Mouse (Mus musculus): ENCODE measurements around the gene Fosl1. TPM values are rescaled to one million over a fixed set of nuclear protein-coding genes. Genes with fewer than 3 reads are reported as not detected.

The Fosl1 gene
- polyA plus RNA-seq, 1 experiment from 2014 or later = not detected

- no peak overlapping the region for H3K4me2 ChIP-seq (replicated peaks)
- no peak overlapping the region for H3K9ac ChIP-seq
- H3K27ac ChIP-seq = no peak overlapping the region
- no peak overlapping the region for H3K4me3 ChIP-seq
- H3K36me3 ChIP-seq = peaks cover 5% of the 10 kb centered on the region; the same call in 1 of the 2 replicates
- no peaks in the 10 kb centered on the region for H3K9me3 ChIP-seq
- no peak for ATAC-seq (ENCODE audit: low FRiP score, low read depth)
- no peaks in the 10 kb centered on the region for H3K27me3 ChIP-seq
- WGBS = 80% methylated on average over 2 of the region's 2 CpGs
- peaks cover 4% of the 10 kb centered on the region; the same call in 1 of the 2 replicates for H3K4me1 ChIP-seq
These were observed 32.8 kb upstream of the Fosl1 start for GRCm38 (mm10) chr19:5414534-5414957.

DNA sequence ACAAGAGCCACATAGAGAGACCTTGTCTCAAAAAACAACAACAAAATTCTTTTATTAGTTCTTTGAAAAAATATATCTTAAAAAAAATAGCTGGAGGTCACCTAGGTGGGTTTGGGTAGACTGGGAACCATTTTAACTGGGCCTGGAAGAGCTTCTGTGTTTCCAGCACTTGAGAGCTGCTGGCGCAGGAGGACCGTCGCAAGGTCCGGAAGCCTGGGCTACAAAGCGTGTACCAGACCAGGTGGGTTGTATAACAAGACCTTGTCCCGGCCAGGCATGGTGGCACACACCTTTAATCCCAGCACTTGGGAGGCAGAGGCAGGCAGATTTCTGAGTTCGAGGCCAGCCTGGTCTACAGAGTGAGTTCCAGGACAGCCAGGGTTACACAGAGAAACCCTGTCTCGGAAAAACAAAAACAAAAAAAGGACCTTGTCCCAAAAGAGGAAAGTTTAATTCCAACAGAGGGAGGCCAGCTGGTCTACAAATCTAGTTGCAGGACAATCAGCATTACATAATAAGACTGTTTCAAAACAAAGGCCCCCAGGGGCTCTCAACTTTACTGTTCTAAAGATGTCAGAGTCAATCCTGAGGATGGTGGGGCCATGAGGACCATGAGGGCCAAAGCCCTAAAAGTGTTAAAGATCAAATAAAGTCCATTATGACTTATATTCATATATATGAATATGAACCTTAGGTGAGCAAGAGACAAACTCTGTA is 28.4 kb upstream of the Fosl1 start:
- Histone ChIP-seq H3K4me2 (replicated peaks) (no peak overlapping the region), H3K9ac (no peak overlapping the region), H3K9me3 (no peaks in the 10 kb centered on the region), H3K4me3 (no peak overlapping the region), H3K27ac (no peak overlapping the region), H3K36me3 (peaks cover 43% of the 10 kb centered on the region), H3K4me1 (peaks cover 17% of the 10 kb centered on the region), H3K27me3 (no peaks in the 10 kb centered on the region)
- no peak for ATAC-seq (ENCODE audit: low FRiP score, low read depth)
- WGBS = 95% methylated on average over 8 of the region's 8 CpGs

DNA sequence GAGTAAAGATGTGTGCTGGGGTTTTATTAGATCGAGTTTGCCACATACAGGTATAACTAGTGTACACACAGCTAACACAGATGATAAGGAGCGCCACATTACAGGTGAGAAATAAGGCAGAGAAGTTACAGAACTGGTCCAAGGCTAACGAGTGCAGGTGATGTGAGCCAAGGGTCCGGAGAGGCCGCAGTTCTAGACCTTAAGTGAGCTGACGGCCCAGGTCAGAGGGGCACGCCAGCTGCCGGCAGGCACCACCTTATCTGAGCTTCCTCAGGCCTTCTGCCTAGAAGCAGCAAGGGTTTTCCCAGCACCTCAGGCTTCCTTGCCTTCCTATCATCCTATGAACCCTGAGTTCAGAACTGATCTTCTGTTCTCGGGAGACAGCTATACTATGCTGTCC is 27.7 kb upstream of the Fosl1 start:
- H3K9ac ChIP-seq = no peak overlapping the region
- peaks cover 43% of the 10 kb centered on the region for H3K36me3 ChIP-seq
- H3K4me3 ChIP-seq = no peak overlapping the region
- H3K27me3 ChIP-seq = no peaks in the 10 kb centered on the region
- H3K9me3 ChIP-seq = no peaks in the 10 kb centered on the region
- WGBS = 89% methylated on average over 9 of the region's 9 CpGs
- H3K27ac ChIP-seq = no peak overlapping the region
- ATAC-seq (ENCODE audit: low FRiP score, low read depth) = no peak
- H3K4me1 ChIP-seq = peaks cover 17% of the 10 kb centered on the region
- H3K4me2 ChIP-seq (replicated peaks) = no peak overlapping the region

GRCm38 (mm10) chr19:5420579-5420978 is 26.8 kb upstream of the Fosl1 start:
- Histone ChIP-seq H3K27me3 (no peaks in the 10 kb centered on the region), H3K9me3 (no peaks in the 10 kb centered on the region), H3K4me2 (replicated peaks) (no peak overlapping the region), H3K36me3 (peaks cover 43% of the 10 kb centered on the region), H3K4me3 (no peak overlapping the region), H3K4me1 (peaks cover 17% of the 10 kb centered on the region), H3K27ac (no peak overlapping the region), H3K9ac (no peak overlapping the region)
- 91% methylated on average over 6 of the region's 6 CpGs for WGBS
- no peak for ATAC-seq (ENCODE audit: low FRiP score, low read depth)

DNA sequence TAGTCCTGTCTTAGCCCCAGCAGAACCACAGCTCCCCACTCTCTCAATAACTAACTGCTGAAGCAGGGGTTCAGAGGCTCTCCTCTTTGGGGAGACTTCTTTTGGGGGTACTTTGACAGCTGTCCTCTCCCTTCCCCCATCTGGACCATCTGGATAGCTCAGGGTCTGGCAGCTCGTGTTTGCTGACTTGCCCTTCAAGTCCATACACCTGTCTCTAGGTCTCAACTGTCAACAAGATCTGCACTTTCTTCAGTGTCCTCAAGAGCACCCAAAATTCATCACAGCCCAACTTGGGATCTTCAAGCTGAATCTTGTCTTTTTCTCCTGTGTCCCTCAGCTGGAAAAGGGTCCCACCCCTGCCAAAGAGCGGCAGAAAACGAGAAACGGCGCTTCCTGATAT is 25.6 kb upstream of the Fosl1 start:
- H3K9me3 ChIP-seq = no peaks in the 10 kb centered on the region
- no peak for ATAC-seq (ENCODE audit: low FRiP score, low read depth)
- H3K4me2 ChIP-seq (replicated peaks) = no peak overlapping the region; the same call in 1 of the 2 replicates
- H3K36me3 ChIP-seq = peaks cover 54% of the 10 kb centered on the region
- no peak overlapping the region for H3K4me3 ChIP-seq
- peak overlapping the region; percentile 19; the same call in 1 of the 2 replicates for H3K9ac ChIP-seq
- H3K4me1 ChIP-seq = peaks cover 29% of the 10 kb centered on the region
- WGBS = 85% methylated on average over 5 of the region's 5 CpGs
- H3K27me3 ChIP-seq = no peaks in the 10 kb centered on the region
- no peak overlapping the region for H3K27ac ChIP-seq

DNA sequence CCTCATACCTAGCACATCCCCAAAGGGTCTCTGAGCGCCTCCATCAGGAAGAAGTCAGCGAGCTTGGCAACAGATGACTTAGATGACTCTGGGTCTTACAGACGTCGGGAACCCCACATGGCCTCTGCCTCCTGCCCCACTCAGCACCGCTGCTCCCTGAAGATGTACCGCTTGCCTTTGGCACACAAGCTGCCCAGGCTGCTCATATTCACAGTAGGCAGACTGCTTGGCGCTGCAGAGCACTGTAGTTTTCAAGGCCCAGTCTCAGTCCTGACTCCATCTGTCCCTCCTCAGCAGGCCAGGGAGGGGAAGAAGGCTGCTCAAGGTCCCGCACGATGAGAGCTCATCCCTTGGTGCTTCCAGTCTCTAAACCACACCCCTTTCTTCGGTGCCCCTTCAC is 25.1 kb upstream of the Fosl1 start:
- 88% methylated on average over 10 of the region's 10 CpGs for WGBS
- Histone ChIP-seq H3K9ac (0 out of 2 replicates have a peak overlapping the region, but pooled peaks have one; percentile 19), H3K4me3 (peak overlapping the region; percentile 4; the same call in 1 of the 2 replicates), H3K4me2 (replicated peaks) (no peak overlapping the region; the same call in 1 of the 2 replicates), H3K36me3 (peaks cover 58% of the 10 kb centered on the region), H3K27me3 (no peaks in the 10 kb centered on the region), H3K27ac (no peak overlapping the region), H3K4me1 (peaks cover 34% of the 10 kb centered on the region), H3K9me3 (no peaks in the 10 kb centered on the region)
- no peak for ATAC-seq (ENCODE audit: low FRiP score, low read depth)

GRCm38 (mm10) chr19:5422895-5423443 is 24.4 kb upstream of the Fosl1 start:
- H3K4me2 ChIP-seq (replicated peaks) = peak overlapping the region; percentile 91
- H3K36me3 ChIP-seq = peaks cover 56% of the 10 kb centered on the region
- H3K27me3 ChIP-seq = no peaks in the 10 kb centered on the region
- peak overlapping the region; percentile 80 for H3K4me3 ChIP-seq
- no peak overlapping the region for H3K27ac ChIP-seq
- 77% methylated on average over 9 of the region's 9 CpGs for WGBS
- no peak for ATAC-seq (ENCODE audit: low FRiP score, low read depth)
- peak overlapping the region; percentile 88 for H3K9ac ChIP-seq
- no peaks in the 10 kb centered on the region for H3K9me3 ChIP-seq
- H3K4me1 ChIP-seq = peaks cover 37% of the 10 kb centered on the region

DNA sequence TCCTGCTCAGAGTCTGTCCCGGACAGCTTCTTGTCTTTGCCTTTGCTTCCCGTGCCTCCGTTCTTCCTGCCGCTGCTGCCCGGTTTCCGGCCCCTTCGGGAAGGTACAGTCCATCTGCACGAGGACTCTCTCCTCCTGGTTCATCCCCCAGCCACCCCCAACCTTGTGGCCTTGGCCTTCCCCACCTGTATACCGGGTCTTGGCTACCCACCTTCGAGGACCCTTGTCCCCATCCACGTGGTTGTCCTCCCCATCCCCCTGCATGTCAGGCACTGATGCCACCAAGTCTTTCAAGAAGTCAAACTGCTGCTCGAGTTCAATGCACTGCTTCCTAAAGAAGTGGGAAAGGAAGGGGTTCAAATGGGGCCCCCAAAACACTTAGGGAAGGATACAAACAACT is 23.8 kb upstream of the Fosl1 start:
- Histone ChIP-seq H3K9me3 (no peaks in the 10 kb centered on the region), H3K27ac (peak overlapping the region; percentile 87; the same call in 1 of the 2 replicates), H3K4me2 (replicated peaks) (peak overlapping the region; percentile 91), H3K9ac (peak overlapping the region; percentile 88), H3K4me1 (peaks cover 38% of the 10 kb centered on the region), H3K4me3 (peak overlapping the region; percentile 80), H3K36me3 (peaks cover 56% of the 10 kb centered on the region), H3K27me3 (no peaks in the 10 kb centered on the region)
- ATAC-seq (ENCODE audit: low FRiP score, low read depth) = no peak
- 65% methylated on average over 12 of the region's 12 CpGs for WGBS

GRCm38 (mm10) chr19:5424092-5424781 is 23.1 kb upstream of the Fosl1 start:
- H3K9ac ChIP-seq = peak overlapping the region; percentile 88
- H3K4me2 ChIP-seq (replicated peaks) = peak overlapping the region; percentile 91
- no peaks in the 10 kb centered on the region for H3K27me3 ChIP-seq
- peak overlapping the region; percentile 80 for H3K4me3 ChIP-seq
- H3K27ac ChIP-seq = peak overlapping the region; percentile 87
- WGBS = under 1% methylated on average over 39 of the region's 48 CpGs
- peaks cover 38% of the 10 kb centered on the region for H3K4me1 ChIP-seq
- H3K9me3 ChIP-seq = no peaks in the 10 kb centered on the region
- peak; percentile 66 for ATAC-seq (ENCODE audit: low FRiP score, low read depth)
- peaks cover 56% of the 10 kb centered on the region for H3K36me3 ChIP-seq

DNA sequence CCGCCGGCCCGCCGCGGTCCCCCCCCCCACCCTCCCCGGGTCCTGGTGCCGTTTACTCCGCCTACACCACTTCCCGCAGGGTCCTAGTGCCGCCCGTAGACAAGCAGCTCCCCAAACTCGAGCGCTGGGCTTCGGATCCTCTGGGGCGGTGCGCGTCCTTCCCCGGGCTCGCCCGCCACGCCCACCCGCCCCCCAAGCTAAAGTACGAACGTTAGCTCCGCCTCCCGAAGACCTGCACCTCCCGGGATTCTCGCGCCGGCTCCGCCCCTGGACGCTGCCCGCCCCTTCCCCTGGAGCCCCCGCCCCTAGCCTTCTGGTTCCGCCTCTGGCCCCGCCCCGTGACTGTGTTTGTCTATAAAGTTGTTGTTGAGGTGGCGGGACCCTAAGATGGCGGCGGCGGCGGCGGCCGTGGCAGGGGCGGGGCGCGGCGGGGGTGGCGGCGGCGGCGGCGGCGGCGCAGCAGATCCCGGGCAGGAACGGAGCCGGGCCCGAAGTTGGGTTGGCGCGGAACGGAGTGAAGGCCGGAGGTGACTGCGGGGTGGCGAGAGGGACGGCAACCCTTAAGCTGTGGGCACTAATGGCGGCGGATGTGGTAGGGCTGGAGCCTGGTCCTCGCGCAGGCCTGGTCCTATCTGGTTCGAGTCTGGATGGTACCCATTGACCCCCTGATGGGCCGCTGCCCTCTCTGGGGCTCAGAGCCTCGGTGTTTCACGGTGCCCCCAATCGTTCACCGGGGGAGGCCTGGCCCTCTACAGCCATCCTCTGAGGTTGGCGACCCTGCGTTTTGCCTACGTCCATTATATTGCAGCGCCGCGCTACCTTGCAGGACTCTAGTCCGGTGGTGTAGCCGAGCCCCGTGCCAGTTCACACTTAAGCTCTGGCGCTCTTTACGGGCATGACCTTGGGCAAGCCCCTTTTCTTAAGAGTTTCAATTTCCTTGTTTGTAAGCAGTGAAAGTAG is 22.3 kb upstream of the Fosl1 start, which contains the start of the genes Drap1 and AI837181:
Gene Drap1 (minus strand): TSS at position 198 of the 960 bp plus-strand sequence.
Gene AI837181 (plus strand): TSS at position 363 of the 960 bp plus-strand sequence.
- under 1% methylated on average over 85 of the region's 87 CpGs for WGBS
- peak; percentile 94 for ATAC-seq (ENCODE audit: low FRiP score, low read depth)
- Histone ChIP-seq H3K4me2 (replicated peaks) (peak within 1 kb of the TSS; percentile 91), H3K4me1 (peaks cover 38% of the 10 kb centered on the region), H3K27ac (peak within 1 kb of the TSS; percentile 87), H3K9ac (peak within 1 kb of the TSS; percentile 96), H3K27me3 (no peaks in the 10 kb centered on the region), H3K4me3 (peak within 1 kb of the TSS; percentile 80), H3K36me3 (peaks cover 50% of the 10 kb centered on the region), H3K9me3 (no peaks in the 10 kb centered on the region)

- H3K4me3 ChIP-seq = peak overlapping the region; percentile 80
- H3K27me3 ChIP-seq = no peaks in the 10 kb centered on the region
- peaks cover 38% of the 10 kb centered on the region for H3K4me1 ChIP-seq
- 88% methylated on average over 18 of the region's 18 CpGs for WGBS
- no peaks in the 10 kb centered on the region for H3K9me3 ChIP-seq
- H3K9ac ChIP-seq = peak overlapping the region; percentile 96
- H3K4me2 ChIP-seq (replicated peaks) = peak overlapping the region; percentile 88
- H3K36me3 ChIP-seq = peaks cover 41% of the 10 kb centered on the region
- 0 out of 2 replicates have a peak overlapping the region, but pooled peaks have one; percentile 85 for H3K27ac ChIP-seq
- ATAC-seq (ENCODE audit: low FRiP score, low read depth) = no peak
These were observed 21.3 kb upstream of the Fosl1 start for GRCm38 (mm10) chr19:5425906-5426565.

Measured in limb, embryonic 13.5 days (tissue).